Mouse (Mus musculus): ENCODE measurements around the gene Rrp36. TPM values are rescaled to one million over a fixed set of nuclear protein-coding genes. Genes with fewer than 3 reads are reported as not detected.

The Rrp36 gene
- total RNA-seq, 1 experiment = 57.0 TPM

GRCm38 (mm10) chr17:46681466-46682118 is 7.4 kb upstream of the Rrp36 start:
- peaks cover 17 to 37% of the 10 kb centered on the region in 2 experiments; a peak in 3 of 4 replicates for H3K4me1 ChIP-seq (ENCODE audit: control insufficient read depth in 2 of 2, insufficient read depth in 2 of 2, low read length in 2 of 2, poor library complexity in 1 of 2)
- peak overlapping the region; percentile 84 for H3K9ac ChIP-seq (ENCODE audit: insufficient read depth, low read depth, low read length, poor library complexity, severe bottlenecking)
- TF ChIP-seq ZNF384 (IDR thresholded peaks at IDR 0.05; ENCODE audit: low read depth, low read length) = no peak
- no peak for TF ChIP-seq HCFC1 (IDR thresholded peaks at IDR 0.05; ENCODE audit: borderline replicate concordance, insufficient read depth, low read length)
- no peak for TF ChIP-seq CHD2 (IDR thresholded peaks at IDR 0.05; ENCODE audit: low read depth, low read length)
- TF ChIP-seq MAFK (IDR thresholded peaks at IDR 0.05; ENCODE audit: insufficient read depth, low read depth, low read length) = no peak
- no peak for TF ChIP-seq ZC3H11A (IDR thresholded peaks at IDR 0.05; ENCODE audit: borderline replicate concordance, low read depth, low read length)
- peak overlapping the region; percentile 78 to 92 for H3K4me3 ChIP-seq (ENCODE audit: insufficient read depth in 1 of 2, low read depth in 1 of 2, low read length in 2 of 2, poor library complexity in 1 of 2, severe bottlenecking in 1 of 2)
- peak overlapping the region; percentile 64 for H3K27ac ChIP-seq (ENCODE audit: insufficient read depth, low read depth, low read length, poor library complexity, severe bottlenecking)
- peaks cover 49% of the 10 kb centered on the region for H3K36me3 ChIP-seq (ENCODE audit: control insufficient read depth, insufficient read depth, low read length, poor library complexity, severe bottlenecking)
- no peak for DNase-seq (ENCODE audit: low read depth, low spot score)
- in situ Hi-C loops (cut with MboI; ENCODE audit: low sequenced_read_pairs in 2 of 2, unreplicated experiment in 2 of 2) = no loop called here
- H3K9me3 ChIP-seq (ENCODE audit: control insufficient read depth, insufficient read depth, low read depth, low read length) = no peaks in the 10 kb centered on the region

GRCm38 (mm10) chr17:46680760-46681373 is 6.7 kb upstream of the Rrp36 start, which contains the start of gene Klhdc3:
Gene Klhdc3, minus strand, starts transcription at chr17:46680914.
- DNase-seq (ENCODE audit: low read depth, low spot score) = peak; percentile 99
- peak within 1 kb of the TSS; percentile 92 for H3K9ac ChIP-seq (ENCODE audit: insufficient read depth, low read depth, low read length, poor library complexity, severe bottlenecking)
- peaks cover 17 to 43% of the 10 kb centered on the region in 2 experiments; a peak in 3 of 4 replicates for H3K4me1 ChIP-seq (ENCODE audit: control insufficient read depth in 2 of 2, insufficient read depth in 2 of 2, low read length in 2 of 2, poor library complexity in 1 of 2)
- TF ChIP-seq MAFK (IDR thresholded peaks at IDR 0.05; ENCODE audit: insufficient read depth, low read depth, low read length) = no peak
- no peak for TF ChIP-seq ZC3H11A (IDR thresholded peaks at IDR 0.05; ENCODE audit: borderline replicate concordance, low read depth, low read length)
- no peak for TF ChIP-seq CHD2 (IDR thresholded peaks at IDR 0.05; ENCODE audit: low read depth, low read length)
- TF ChIP-seq ZNF384 (IDR thresholded peaks at IDR 0.05; ENCODE audit: low read depth, low read length) = no peak
- peak; percentile 94 for TF ChIP-seq HCFC1 (IDR thresholded peaks at IDR 0.05; ENCODE audit: borderline replicate concordance, insufficient read depth, low read length)
- in situ Hi-C loops (cut with MboI; ENCODE audit: low sequenced_read_pairs in 2 of 2, unreplicated experiment in 2 of 2) = no loop called here
- no peaks in the 10 kb centered on the region for H3K9me3 ChIP-seq (ENCODE audit: control insufficient read depth, insufficient read depth, low read depth, low read length)
- H3K4me3 ChIP-seq (ENCODE audit: insufficient read depth in 1 of 2, low read depth in 1 of 2, low read length in 2 of 2, poor library complexity in 1 of 2, severe bottlenecking in 1 of 2) = peak within 1 kb of the TSS; percentile 95 to 98
- peaks cover 49% of the 10 kb centered on the region for H3K36me3 ChIP-seq (ENCODE audit: control insufficient read depth, insufficient read depth, low read length, poor library complexity, severe bottlenecking)
- peak within 1 kb of the TSS; percentile 94 for H3K27ac ChIP-seq (ENCODE audit: insufficient read depth, low read depth, low read length, poor library complexity, severe bottlenecking)

GRCm38 (mm10) chr17:46679843-46680759 is 5.9 kb upstream of the Rrp36 start:
- Histone ChIP-seq H3K9ac (ENCODE audit: insufficient read depth, low read depth, low read length, poor library complexity, severe bottlenecking) (peak overlapping the region; percentile 92), H3K36me3 (ENCODE audit: control insufficient read depth, insufficient read depth, low read length, poor library complexity, severe bottlenecking) (peaks cover 43% of the 10 kb centered on the region), H3K9me3 (ENCODE audit: control insufficient read depth, insufficient read depth, low read depth, low read length) (no peaks in the 10 kb centered on the region), H3K27ac (ENCODE audit: insufficient read depth, low read depth, low read length, poor library complexity, severe bottlenecking) (peak overlapping the region; percentile 94), H3K4me3 (ENCODE audit: insufficient read depth in 1 of 2, low read depth in 1 of 2, low read length in 2 of 2, poor library complexity in 1 of 2, severe bottlenecking in 1 of 2) (peak overlapping the region; percentile 95 to 98), H3K4me1 (ENCODE audit: control insufficient read depth in 2 of 2, insufficient read depth in 2 of 2, low read length in 2 of 2, poor library complexity in 1 of 2) (peaks cover 22 to 45% of the 10 kb centered on the region in 2 experiments)
- DNase-seq (ENCODE audit: low read depth, low spot score) = peak; percentile 31
- no peak for TF ChIP-seq CHD2 (IDR thresholded peaks at IDR 0.05; ENCODE audit: low read depth, low read length)
- no peak for TF ChIP-seq MAFK (IDR thresholded peaks at IDR 0.05; ENCODE audit: insufficient read depth, low read depth, low read length)
- no peak for TF ChIP-seq HCFC1 (IDR thresholded peaks at IDR 0.05; ENCODE audit: borderline replicate concordance, insufficient read depth, low read length)
- no peak for TF ChIP-seq ZNF384 (IDR thresholded peaks at IDR 0.05; ENCODE audit: low read depth, low read length)
- no peak for TF ChIP-seq ZC3H11A (IDR thresholded peaks at IDR 0.05; ENCODE audit: borderline replicate concordance, low read depth, low read length)
- in situ Hi-C loops (cut with MboI; ENCODE audit: low sequenced_read_pairs in 2 of 2, unreplicated experiment in 2 of 2) = no loop called here

- peak overlapping the region; percentile 95 to 98; a peak in 2 of 4 replicates for H3K4me3 ChIP-seq (ENCODE audit: insufficient read depth in 1 of 2, low read depth in 1 of 2, low read length in 2 of 2, poor library complexity in 1 of 2, severe bottlenecking in 1 of 2)
- peak overlapping the region; percentile 15; the same call in 1 of the 2 replicates for H3K9ac ChIP-seq (ENCODE audit: insufficient read depth, low read depth, low read length, poor library complexity, severe bottlenecking)
- peaks cover 22 to 41% of the 10 kb centered on the region in 2 experiments for H3K4me1 ChIP-seq (ENCODE audit: control insufficient read depth in 2 of 2, insufficient read depth in 2 of 2, low read length in 2 of 2, poor library complexity in 1 of 2)
- no peaks in the 10 kb centered on the region for H3K9me3 ChIP-seq (ENCODE audit: control insufficient read depth, insufficient read depth, low read depth, low read length)
- TF ChIP-seq HCFC1 (IDR thresholded peaks at IDR 0.05; ENCODE audit: borderline replicate concordance, insufficient read depth, low read length) (no peak), ZNF384 (IDR thresholded peaks at IDR 0.05; ENCODE audit: low read depth, low read length) (no peak), ZC3H11A (IDR thresholded peaks at IDR 0.05; ENCODE audit: borderline replicate concordance, low read depth, low read length) (no peak), MAFK (IDR thresholded peaks at IDR 0.05; ENCODE audit: insufficient read depth, low read depth, low read length) (no peak), CHD2 (IDR thresholded peaks at IDR 0.05; ENCODE audit: low read depth, low read length) (no peak)
- H3K36me3 ChIP-seq (ENCODE audit: control insufficient read depth, insufficient read depth, low read length, poor library complexity, severe bottlenecking) = peaks cover 37% of the 10 kb centered on the region
- no peak for DNase-seq (ENCODE audit: low read depth, low spot score)
- H3K27ac ChIP-seq (ENCODE audit: insufficient read depth, low read depth, low read length, poor library complexity, severe bottlenecking) = no peak overlapping the region
- in situ Hi-C loops (cut with MboI; ENCODE audit: low sequenced_read_pairs in 2 of 2, unreplicated experiment in 2 of 2) = no loop called here
Observed at GRCm38 (mm10) chr17:46678911-46679310, 4.8 kb upstream of the Rrp36 start.

Data from ES-E14 (cell line).